Mouse (Mus musculus) midbrain, embryonic 16.5 days (tissue): Measurements from ENCODE around the gene Parp14. TPM values are rescaled to one million over a fixed set of nuclear protein-coding genes. Genes with fewer than 3 reads are reported as not detected.

Experiments
- ATAC-seq: fragments of 200-750 bp; cut with Nextera tagmentation; 2 replicates; pipeline ENCODE4 v1.8.0; 2017; ENCODE audit warnings: moderate TSS enrichment
- H3K27ac ChIP-seq: fragments of 300-500 bp; sonication (generic); 2 replicates; pipeline ENCODE4 v1.5.1; 2014; ENCODE audit warnings: mild to moderate bottlenecking, low read length, mixed read lengths
- H3K27me3 ChIP-seq: fragments of 300-500 bp; sonication (generic); 2 replicates; pipeline ENCODE4 v1.6.1; 2014; ENCODE audit warnings: low read depth, low read length, mixed read lengths; ENCODE audit not compliant: control insufficient read depth, insufficient read depth
- H3K36me3 ChIP-seq: fragments of 300-500 bp; sonication (generic); 2 replicates; pipeline ENCODE4 v1.6.1; 2014; ENCODE audit warnings: mild to moderate bottlenecking, low read length, moderate library complexity, mixed read lengths; ENCODE audit not compliant: control insufficient read depth, insufficient read depth
- H3K4me1 ChIP-seq: fragments of 300-500 bp; sonication (generic); 2 replicates; pipeline ENCODE4 v1.6.1; 2014; ENCODE audit warnings: mild to moderate bottlenecking, low read length, mixed read lengths; ENCODE audit not compliant: control insufficient read depth, insufficient read depth
- H3K4me2 ChIP-seq: fragments of 300-500 bp; sonication (generic); 2 replicates; pipeline ENCODE4 v1.6.1; 2014; ENCODE audit warnings: mild to moderate bottlenecking, low read length, mixed read lengths
- H3K4me3 ChIP-seq: fragments of 300-500 bp; sonication (generic); 2 replicates; pipeline ENCODE4 v1.5.1; 2014; ENCODE audit warnings: low read depth, mild to moderate bottlenecking, low read length, moderate library complexity, mixed read lengths
- H3K9ac ChIP-seq: fragments of 300-500 bp; sonication (generic); 2 replicates; pipeline ENCODE4 v1.6.1; 2014; ENCODE audit warnings: low read depth, low read length, mixed read lengths
- H3K9me3 ChIP-seq: fragments of 300-500 bp; sonication (generic); replicated peaks from 2 replicates; pipeline ENCODE4 v1.6.1; 2014; ENCODE audit warnings: mild to moderate bottlenecking, low read length, mixed read lengths; ENCODE audit not compliant: control insufficient read depth, poor library complexity, severe bottlenecking
- WGBS: fragments of 180-500 bp; shearing (Covaris S2); extraction: QIAGEN DNeasy Blood & Tissue Kit; methylation state at CpG from one replicate; pipeline ENCODE4 v1.1.7; 2014; 5-methylcytosine and 5-hydroxymethylcytosine counted together
- polyA plus RNA-seq: library from polyadenylated mRNA; unstranded; fragments of >200 nt; fragmentation: Nextera tagmentation; extraction: Ambion mirVana; gene quantifications from 2 replicates; pipeline ENCODE4 v1.2.1, GENCODE M21; 2015

Parp14 gene
- polyA plus RNA-seq, 1 experiment from 2014 or later: 0.15 TPM

GRCm38 (mm10) chr16:35808838-35809237, 62.5 kb downstream of the Parp14 start:
- H3K4me2 ChIP-seq: no peak overlapping the region
- H3K9me3 ChIP-seq: no peaks in the 10 kb centered on the region
- WGBS: 98% methylated on average over 2 of the region's 2 CpGs
- H3K27me3 ChIP-seq: no peaks in the 10 kb centered on the region
- no peak for ATAC-seq
- H3K4me3 ChIP-seq: no peak overlapping the region
- H3K36me3 ChIP-seq: no peaks in the 10 kb centered on the region
- H3K4me1 ChIP-seq: no peaks in the 10 kb centered on the region
- no peak overlapping the region for H3K27ac ChIP-seq
- no peak overlapping the region for H3K9ac ChIP-seq

- Histone ChIP-seq H3K9me3 (no peaks in the 10 kb centered on the region), H3K27ac (no peak overlapping the region), H3K4me2 (no peak overlapping the region), H3K4me1 (no peaks in the 10 kb centered on the region), H3K36me3 (no peaks in the 10 kb centered on the region), H3K4me3 (no peak overlapping the region), H3K9ac (no peak overlapping the region), H3K27me3 (no peaks in the 10 kb centered on the region)
- no peak for ATAC-seq
- WGBS: 64% methylated on average over 4 of the region's 4 CpGs
These were observed 63.7 kb downstream of the Parp14 start for GRCm38 (mm10) chr16:35807663-35807992.

- Histone ChIP-seq H3K27me3 (no peaks in the 10 kb centered on the region), H3K9ac (no peak overlapping the region), H3K27ac (no peak overlapping the region), H3K9me3 (no peaks in the 10 kb centered on the region), H3K4me1 (no peaks in the 10 kb centered on the region), H3K4me3 (no peak overlapping the region), H3K4me2 (no peak overlapping the region), H3K36me3 (no peaks in the 10 kb centered on the region)
- no peak for ATAC-seq
- 69% methylated on average over 6 of the region's 6 CpGs for WGBS
These were observed 64.2 kb downstream of the Parp14 start for GRCm38 (mm10) chr16:35806973-35807662.

- ATAC-seq: no peak
- 93% methylated on average over 4 of the region's 4 CpGs for WGBS
- Histone ChIP-seq H3K4me3 (no peak overlapping the region), H3K4me1 (no peaks in the 10 kb centered on the region), H3K4me2 (no peak overlapping the region), H3K9ac (no peak overlapping the region), H3K27ac (no peak overlapping the region), H3K9me3 (no peaks in the 10 kb centered on the region), H3K36me3 (no peaks in the 10 kb centered on the region), H3K27me3 (no peaks in the 10 kb centered on the region)
These were observed 67.6 kb downstream of the Parp14 start for GRCm38 (mm10) chr16:35803723-35804122.

GRCm38 (mm10) chr16:35802163-35802562, 69.2 kb downstream of the Parp14 start:
- Histone ChIP-seq H3K4me3 (no peak overlapping the region), H3K4me2 (no peak overlapping the region), H3K27me3 (no peaks in the 10 kb centered on the region), H3K9ac (no peak overlapping the region), H3K36me3 (no peaks in the 10 kb centered on the region), H3K4me1 (no peaks in the 10 kb centered on the region), H3K27ac (no peak overlapping the region), H3K9me3 (no peaks in the 10 kb centered on the region)
- ATAC-seq: no peak
- WGBS: 90% methylated on average over 7 of the region's 7 CpGs

GRCm38 (mm10) chr16:35791962-35792521, 79.3 kb downstream of the Parp14 start:
- no peak overlapping the region for H3K4me2 ChIP-seq
- H3K36me3 ChIP-seq: no peaks in the 10 kb centered on the region
- no peaks in the 10 kb centered on the region for H3K4me1 ChIP-seq
- no peak for ATAC-seq
- H3K9me3 ChIP-seq: no peaks in the 10 kb centered on the region
- H3K9ac ChIP-seq: no peak overlapping the region
- H3K4me3 ChIP-seq: no peak overlapping the region
- H3K27ac ChIP-seq: no peak overlapping the region
- H3K27me3 ChIP-seq: no peaks in the 10 kb centered on the region
- WGBS: 69% methylated on average over 6 of the region's 6 CpGs

GRCm38 (mm10) chr16:35788330-35788729, 83.0 kb downstream of the Parp14 start:
- Histone ChIP-seq H3K9ac (no peak overlapping the region), H3K4me3 (no peak overlapping the region), H3K27ac (no peak overlapping the region), H3K4me1 (no peaks in the 10 kb centered on the region), H3K36me3 (no peaks in the 10 kb centered on the region), H3K4me2 (no peak overlapping the region), H3K27me3 (no peaks in the 10 kb centered on the region), H3K9me3 (no peaks in the 10 kb centered on the region)
- no peak for ATAC-seq
- WGBS: 92% methylated on average over 6 of the region's 6 CpGs

- no peak for ATAC-seq
- no peaks in the 10 kb centered on the region for H3K4me1 ChIP-seq
- H3K9ac ChIP-seq: no peak overlapping the region
- H3K9me3 ChIP-seq: no peaks in the 10 kb centered on the region
- no peak overlapping the region for H3K27ac ChIP-seq
- no peaks in the 10 kb centered on the region for H3K36me3 ChIP-seq
- 48% methylated on average over 8 of the region's 8 CpGs for WGBS
- no peaks in the 10 kb centered on the region for H3K27me3 ChIP-seq
- H3K4me3 ChIP-seq: no peak overlapping the region
- no peak overlapping the region for H3K4me2 ChIP-seq
These were observed 83.7 kb downstream of the Parp14 start for GRCm38 (mm10) chr16:35787568-35788189.

- no peak overlapping the region for H3K4me2 ChIP-seq
- no peaks in the 10 kb centered on the region for H3K27me3 ChIP-seq
- no peaks in the 10 kb centered on the region for H3K36me3 ChIP-seq
- H3K9ac ChIP-seq: no peak overlapping the region
- no peak overlapping the region for H3K4me3 ChIP-seq
- WGBS: 78% methylated on average over 6 of the region's 6 CpGs
- H3K27ac ChIP-seq: no peak overlapping the region
- H3K4me1 ChIP-seq: no peaks in the 10 kb centered on the region
- no peaks in the 10 kb centered on the region for H3K9me3 ChIP-seq
- ATAC-seq: 0 out of 2 replicates have a peak, but pooled peaks have one; percentile 56
These were observed 84.2 kb downstream of the Parp14 start for GRCm38 (mm10) chr16:35787163-35787562.
